Mouse (Mus musculus) adrenal gland, adult 18-20 months (tissue): ENCODE results near the gene Chp2. TPM values are rescaled to one million over a fixed set of nuclear protein-coding genes. Genes with fewer than 3 reads are reported as not detected.
"Not testable (repeated sequence)": the region's sequence is repeated elsewhere in the genome, so short reads cannot be mapped to it uniquely, and the experiment has no call there.

Experiments
- DNase-seq, 2 experiments: peaks; one replicate each; pipeline ENCODE4 v3.0.0; 2021 to 2022; ENCODE audit warnings: low spot score in 2 of 2
- total RNA-seq, 2 experiments: library from RNA; stranded (reverse); gene quantifications; 1 replicate in 1 of 2; 2 replicates in 1 of 2; pipeline ENCODE4 v1.2.3; 2021

Chp2 gene
- total RNA-seq, 2 experiments from 2014 or later = 2.0 to 4.5 TPM

- no peak for DNase-seq
These were observed 21.3 kb downstream of the Chp2 start for GRCm38 (mm10) chr7:122240413-122241119.

GRCm38 (mm10) chr7:122242260-122242659, 23.0 kb downstream of the Chp2 start:
- DNase-seq = peak in 1 of 2 experiments; percentile 7

- DNase-seq = not testable (repeated sequence)
These were observed 23.4 kb downstream of the Chp2 start for GRCm38 (mm10) chr7:122242744-122243143.

GRCm38 (mm10) chr7:122244166-122244565, 24.9 kb downstream of the Chp2 start:
- no peak for DNase-seq

- no peak for DNase-seq
These were observed 25.3 kb downstream of the Chp2 start for GRCm38 (mm10) chr7:122244584-122244983.

GRCm38 (mm10) chr7:122245976-122246375, 26.7 kb downstream of the Chp2 start:
- no peak for DNase-seq

GRCm38 (mm10) chr7:122247254-122247864, 28.1 kb downstream of the Chp2 start:
- no peak for DNase-seq

- no peak for DNase-seq
These were observed 30.1 kb downstream of the Chp2 start for GRCm38 (mm10) chr7:122249321-122249821.

GRCm38 (mm10) chr7:122251197-122252011, 32.1 kb downstream of the Chp2 start:
- DNase-seq = peak; percentile 60 to 72

- DNase-seq = no peak
These were observed 37.4 kb downstream of the Chp2 start for GRCm38 (mm10) chr7:122256722-122257121.

- no peak for DNase-seq
These were observed 39.2 kb downstream of the Chp2 start for GRCm38 (mm10) chr7:122258521-122258920.

GRCm38 (mm10) chr7:122260055-122260602, 40.8 kb downstream of the Chp2 start:
- no peak for DNase-seq

- DNase-seq = no peak
These were observed 49.7 kb downstream of the Chp2 start for GRCm38 (mm10) chr7:122268983-122269486.

GRCm38 (mm10) chr7:122272334-122272733, 53.0 kb downstream of the Chp2 start:
- DNase-seq = no peak

Other genes with a start within 250 kb of the Chp2 start
- gene Cog7, start 237.8 kb upstream of the Chp2 start, total RNA-seq = 10 to 100 TPM; 26.5 to 27.5 TPM
- 10 to 100 TPM; 17.4 to 36.3 TPM for gene Gga2, start 198.3 kb upstream of the Chp2 start, total RNA-seq
- 10 to 100 TPM; 62.0 to 70.5 TPM for gene Ubfd1, start 152.3 kb upstream of the Chp2 start, total RNA-seq
- gene Ears2, start 152.2 kb upstream of the Chp2 start, total RNA-seq = 10 to 100 TPM; 20.9 to 23.5 TPM
- 100 to 1,000 TPM; 535 to 745 TPM for gene Ndufab1, start 117.6 kb upstream of the Chp2 start, total RNA-seq
- gene Palb2, start 86.5 kb upstream of the Chp2 start, total RNA-seq = 1 to 10 TPM in 1 of 2 experiments, under 1 TPM in 1; 0.96 to 1.7 TPM
- gene Dctn5, start 86.5 kb upstream of the Chp2 start, total RNA-seq = 10 to 100 TPM; 56.4 to 57.8 TPM
- gene Plk1, start 60.1 kb upstream of the Chp2 start, total RNA-seq = 1 to 10 TPM; 1.1 to 1.7 TPM
- under 1 TPM; 0.13 to 0.22 TPM for gene Ern2, start 33.3 kb upstream of the Chp2 start, total RNA-seq
- 10 to 100 TPM; 12.4 to 18.9 TPM for gene Prkcb, start 69.3 kb downstream of the Chp2 start, total RNA-seq